Mouse (Mus musculus): ENCODE measurements around the gene Pla1a.

Pla1a gene

DNA sequence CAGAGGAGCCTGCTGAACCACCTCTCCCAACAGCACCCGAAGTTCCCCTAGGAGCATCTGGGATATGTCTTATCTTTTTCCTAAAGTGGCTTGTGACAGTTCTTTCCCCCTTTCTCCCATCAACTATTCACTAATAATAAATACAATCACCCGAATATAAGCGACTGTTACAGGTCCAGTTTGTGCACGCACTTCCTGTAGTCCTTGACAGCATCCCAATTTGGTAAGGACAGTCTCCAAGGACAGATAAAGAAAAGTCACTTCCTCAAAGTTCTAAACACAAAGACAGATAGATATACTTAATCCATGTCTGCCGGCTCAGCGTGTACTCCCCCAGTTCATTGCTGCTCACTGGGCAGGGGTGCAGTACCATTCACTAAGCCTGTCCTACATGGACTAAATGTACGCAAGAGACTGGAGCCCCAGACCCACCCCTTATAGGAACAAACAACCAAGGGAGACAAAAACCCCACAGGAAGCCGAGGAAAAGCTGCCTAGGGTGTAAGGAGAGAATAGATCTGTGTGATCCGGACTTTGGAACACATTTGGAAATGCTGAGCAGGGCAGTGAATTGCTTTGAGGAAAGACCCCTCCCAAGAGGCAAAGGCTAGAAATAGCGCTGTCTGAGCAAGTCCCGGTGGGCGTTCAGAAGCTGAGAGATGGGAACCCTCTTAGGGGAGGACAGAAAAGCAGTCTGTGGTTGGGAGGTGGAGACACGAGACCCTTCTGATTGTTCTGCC, 1.3 kb downstream of the Pla1a start:
- no peak for DNase-seq

GRCm38 (mm10) chr16:38425799-38426198, 7.1 kb downstream of the Pla1a start:
- no peak for DNase-seq

- DNase-seq = no peak
Observed at GRCm38 (mm10) chr16:38425374-38425773, 7.6 kb downstream of the Pla1a start.

GRCm38 (mm10) chr16:38414953-38415352, 18.0 kb downstream of the Pla1a start:
- no peak for DNase-seq

GRCm38 (mm10) chr16:38408416-38408815, 24.5 kb downstream of the Pla1a start:
- DNase-seq = no peak

DNA sequence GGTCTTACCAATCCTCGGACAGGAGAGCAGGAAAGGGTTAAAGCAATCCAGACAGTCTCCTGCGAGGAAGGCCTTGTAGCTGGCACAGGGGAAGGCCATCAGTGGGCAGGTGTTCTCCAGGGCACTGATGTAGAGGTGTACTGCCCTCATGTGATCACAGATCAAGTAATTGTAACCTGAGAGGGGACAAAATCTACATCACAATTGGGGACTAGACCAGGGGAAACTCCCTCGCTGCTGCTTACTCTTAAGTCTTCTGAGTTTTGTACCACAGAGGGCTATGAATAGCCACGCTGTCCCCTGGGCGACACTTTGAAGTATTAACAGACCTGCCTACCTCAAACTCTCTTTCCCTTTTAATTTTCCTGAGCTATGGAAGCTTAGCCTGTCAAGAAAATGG, 25.4 kb downstream of the Pla1a start:
- DNase-seq = no peak

GRCm38 (mm10) chr16:38406708-38407107, 26.2 kb downstream of the Pla1a start:
- no peak for DNase-seq

- no peak for DNase-seq
Observed at GRCm38 (mm10) chr16:38406293-38406692, 26.7 kb downstream of the Pla1a start.

DNA sequence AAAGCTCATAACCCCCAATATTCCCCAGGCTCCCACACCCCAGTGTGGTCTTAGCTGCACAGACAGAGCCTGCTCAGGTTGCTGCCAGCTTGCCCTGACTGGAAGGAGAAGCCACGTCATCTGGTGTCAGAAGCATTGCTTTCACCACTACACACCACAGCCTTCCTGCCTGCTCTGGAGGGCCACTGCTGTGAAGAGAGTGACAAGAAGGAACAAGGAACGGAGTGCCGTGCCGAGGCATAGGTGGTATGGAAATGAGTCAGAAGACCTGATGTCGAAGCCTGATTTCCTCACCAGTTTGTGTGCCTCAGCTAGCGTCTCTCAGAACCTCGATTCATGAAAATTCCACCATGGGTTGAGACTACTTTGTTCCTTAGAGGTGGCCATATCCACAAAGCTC, 29.3 kb downstream of the Pla1a start:
- no peak for DNase-seq

DNA sequence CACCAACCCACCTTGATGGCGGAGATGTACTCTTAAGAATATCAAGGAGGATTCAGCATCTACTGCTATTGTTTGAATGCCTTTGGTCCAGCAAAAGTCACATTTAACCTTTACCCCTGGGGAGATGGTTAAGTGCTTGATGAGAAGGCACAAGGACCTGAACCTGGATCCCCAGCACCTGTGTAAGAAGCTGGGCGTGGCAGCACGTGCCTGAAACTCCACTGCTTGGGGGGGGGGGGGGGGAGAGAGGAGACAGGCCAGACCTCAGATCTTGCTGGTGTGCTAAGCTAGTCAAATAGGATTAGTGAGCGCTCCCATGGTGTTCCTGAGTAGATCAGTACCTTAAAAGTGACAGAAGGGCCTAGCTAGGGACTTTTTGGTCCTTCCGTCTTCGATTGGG, 31.5 kb downstream of the Pla1a start:
- no peak for DNase-seq

DNA sequence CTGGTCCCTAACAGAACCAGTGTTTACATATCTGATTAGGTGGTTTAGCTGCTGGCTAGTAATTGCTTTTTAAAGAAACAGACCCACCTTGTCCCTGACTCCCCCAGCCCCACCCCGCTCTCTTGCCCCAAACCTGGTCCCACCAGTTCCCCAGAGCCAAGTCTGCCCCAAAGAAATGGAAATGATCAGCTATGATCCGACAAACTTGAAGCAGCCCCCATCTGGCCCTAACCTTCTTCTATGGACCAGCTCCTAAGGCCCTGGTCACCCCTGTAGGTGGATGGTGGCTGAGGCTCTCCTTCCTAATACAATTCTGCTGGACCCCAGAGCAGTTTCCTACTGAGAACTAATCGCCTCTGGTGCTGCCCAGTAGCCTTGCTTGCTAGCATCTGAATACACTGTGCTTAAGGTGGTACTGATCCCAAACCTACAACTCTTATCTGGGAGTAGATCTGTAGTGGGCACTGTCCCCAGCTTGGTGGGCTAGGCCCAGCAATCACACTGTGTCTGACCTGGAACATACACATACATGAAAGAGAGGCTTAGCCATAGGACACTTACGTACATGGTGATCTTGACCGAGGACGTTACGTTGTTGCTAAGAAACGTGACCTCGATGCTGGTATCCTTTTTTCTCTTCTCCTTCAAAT, 32.5 kb downstream of the Pla1a start:
- DNase-seq = no peak

- peak; percentile 52 for DNase-seq
Observed at GRCm38 (mm10) chr16:38399531-38400231, 33.3 kb downstream of the Pla1a start.

GRCm38 (mm10) chr16:38399076-38399475, 33.9 kb downstream of the Pla1a start:
- no peak for DNase-seq

- DNase-seq = no peak
Observed at GRCm38 (mm10) chr16:38398266-38398665, 34.7 kb downstream of the Pla1a start.

DNA sequence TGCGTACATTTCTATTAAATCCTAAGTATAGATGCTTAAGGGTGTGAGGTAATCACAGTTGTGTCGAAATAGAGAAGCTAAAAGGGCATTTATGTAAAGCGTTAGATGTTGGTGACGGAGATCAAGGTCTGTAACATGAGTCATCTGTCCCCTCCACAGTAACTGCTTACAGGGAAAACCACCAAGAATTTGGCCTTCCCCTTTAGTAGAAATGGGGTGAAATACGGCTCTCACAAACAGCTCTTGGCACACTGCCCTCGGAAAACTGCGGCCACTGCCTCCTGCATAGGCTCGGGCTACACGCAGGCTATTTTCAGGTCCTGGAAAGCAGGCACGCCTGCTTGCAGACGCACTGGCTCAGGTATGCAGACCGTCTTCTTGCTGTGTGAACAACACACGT, 36.8 kb downstream of the Pla1a start:
- DNase-seq = no peak

DNA sequence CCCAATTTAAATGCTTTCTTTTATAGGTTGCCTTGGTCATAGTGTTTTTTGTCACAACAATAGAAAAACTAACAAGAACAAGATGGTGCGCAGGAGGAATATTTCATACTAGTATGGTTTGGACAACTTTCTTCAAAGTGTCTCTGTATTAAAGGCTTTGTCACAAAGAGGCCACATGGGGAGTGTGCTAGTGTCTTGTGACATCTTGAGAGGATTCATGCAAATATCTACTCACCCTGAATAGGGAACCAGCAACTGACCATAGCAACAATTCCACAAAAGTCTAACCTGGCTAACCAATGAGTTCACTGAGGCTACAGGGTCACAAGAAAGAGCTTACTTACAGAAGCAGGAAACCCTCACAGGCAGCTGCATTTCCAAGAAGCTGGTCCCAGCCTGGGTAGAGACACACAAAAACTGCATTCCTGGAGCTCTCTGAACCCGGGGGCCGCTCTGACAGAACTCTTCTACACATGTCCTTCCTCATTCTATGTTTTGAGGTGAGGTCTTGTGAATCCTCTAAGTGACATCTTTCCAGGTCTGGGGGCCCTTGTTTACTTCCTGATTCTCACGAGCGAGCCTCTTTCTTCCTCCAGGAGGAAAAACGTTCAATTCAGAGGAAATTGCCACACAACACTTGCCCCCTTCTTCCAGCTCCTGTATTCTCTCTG, 37.8 kb downstream of the Pla1a start:
- DNase-seq = no peak

DNA sequence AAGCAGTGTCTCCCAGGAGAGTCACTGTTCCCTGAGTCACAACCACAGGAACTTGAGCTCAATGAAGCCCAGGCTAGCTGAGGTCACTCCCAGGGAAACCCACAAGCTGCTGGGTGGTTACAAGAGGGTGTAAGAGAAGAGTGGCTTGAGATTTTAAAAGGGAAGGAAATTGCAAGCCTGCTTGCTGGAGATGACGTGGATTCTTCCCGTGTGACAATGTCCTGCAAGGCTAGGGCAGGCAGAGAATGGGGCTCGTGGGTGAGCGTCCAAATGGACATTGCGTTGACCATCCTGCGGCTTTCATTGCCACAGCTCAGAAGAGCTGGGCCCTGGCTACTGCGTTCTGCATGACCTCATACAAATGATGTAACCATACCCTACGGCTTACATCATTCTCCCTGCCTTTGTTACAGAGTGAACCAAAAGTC, 38.7 kb downstream of the Pla1a start:
- no peak for DNase-seq

DNA sequence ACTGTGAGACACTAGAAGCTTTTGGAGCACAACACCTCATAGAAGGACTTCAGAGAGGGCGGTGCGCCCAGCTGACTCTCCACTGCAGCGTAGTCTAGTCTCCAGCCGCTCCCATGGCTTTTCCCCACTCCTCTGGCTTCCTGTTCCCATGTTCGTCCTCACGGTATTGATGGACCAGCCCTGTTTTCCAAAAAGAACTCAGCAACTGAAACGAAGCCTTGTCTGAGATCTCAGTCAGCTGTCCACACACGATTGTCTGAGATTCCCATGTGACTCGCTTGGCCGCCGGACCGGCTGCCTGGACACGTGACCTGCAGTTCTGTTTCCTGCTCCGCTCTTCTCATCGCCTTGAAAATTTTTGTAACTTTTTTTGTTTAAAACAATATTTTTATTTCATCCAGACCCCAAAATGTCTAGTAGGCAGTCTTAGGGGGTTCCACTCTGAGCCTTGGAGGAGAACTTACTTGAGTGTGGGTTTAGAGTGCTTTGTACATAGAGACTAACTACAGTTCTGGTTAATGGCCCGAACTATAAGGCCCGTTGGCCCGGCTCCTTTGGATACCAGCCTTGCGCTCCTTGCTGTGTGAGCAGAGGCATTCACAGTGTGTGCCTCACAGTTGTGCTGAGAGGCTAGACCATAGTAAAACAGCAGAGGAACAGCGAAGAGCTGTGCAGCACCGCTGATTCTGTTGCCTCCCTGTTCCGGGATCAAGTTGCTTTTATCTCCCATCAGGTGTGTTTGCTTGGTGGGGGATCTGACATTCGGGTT, 40.6 kb downstream of the Pla1a start:
- peak; percentile 48 for DNase-seq

- no peak for DNase-seq
Observed at GRCm38 (mm10) chr16:38390322-38390721, 42.6 kb downstream of the Pla1a start.

DNA sequence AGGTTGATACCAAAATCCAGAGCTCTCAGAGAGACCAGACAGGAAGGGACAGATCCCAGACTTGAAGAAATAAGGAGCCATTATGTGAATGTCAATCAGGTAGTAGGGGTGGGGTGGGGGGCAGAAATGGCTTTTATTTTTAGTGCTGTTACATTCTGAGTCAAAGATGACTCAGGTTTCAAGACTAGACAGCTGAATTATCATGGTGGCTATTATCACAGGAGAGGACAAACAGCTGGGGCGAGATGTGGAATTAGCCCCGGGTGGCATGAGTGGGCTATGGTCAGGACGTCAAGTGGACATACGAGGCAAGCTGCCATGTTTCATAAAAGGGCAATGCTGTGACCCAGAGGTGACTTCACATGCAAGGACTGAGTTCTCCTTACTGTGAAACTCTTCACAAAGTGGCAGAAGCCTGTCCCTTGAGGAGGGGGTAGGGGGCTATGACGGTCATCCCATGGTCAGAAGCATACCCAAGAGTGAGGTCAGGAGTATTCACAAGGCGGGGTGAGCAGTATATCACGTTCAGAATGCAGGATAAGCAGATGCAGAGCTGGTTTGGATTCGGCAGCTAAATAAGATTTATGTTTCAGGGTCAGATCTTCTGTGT, 43.6 kb downstream of the Pla1a start:
- DNase-seq = no peak

GRCm38 (mm10) chr16:38388757-38389156, 44.2 kb downstream of the Pla1a start:
- DNase-seq = no peak

DNA sequence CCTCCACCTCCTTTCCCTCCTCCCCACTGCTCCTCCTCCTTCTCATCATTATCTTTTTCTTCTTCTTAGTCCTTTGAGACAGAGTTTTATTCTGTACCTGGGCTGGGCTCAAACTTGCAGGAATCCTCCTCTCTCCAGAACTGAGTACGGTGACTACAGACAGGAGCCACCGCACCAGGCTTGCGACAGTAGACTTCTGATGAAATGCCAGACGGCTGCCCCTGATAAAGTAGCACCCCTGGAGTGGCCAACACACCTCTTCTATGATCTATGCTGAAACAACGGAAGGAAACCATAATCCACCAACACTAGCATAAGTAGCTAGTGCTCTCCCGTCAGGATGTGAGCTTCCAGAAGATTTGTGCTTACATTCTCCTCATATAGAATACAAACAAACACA, 45.6 kb downstream of the Pla1a start:
- DNase-seq = no peak
